Mouse (Mus musculus) MEL (cell line): Measurements from ENCODE around the gene Fscn1. TPM values are rescaled to one million over a fixed set of nuclear protein-coding genes. Genes with fewer than 3 reads are reported as not detected.
A peak's percentile ranks its signal among the peaks of the same experiment; 100 is the strongest.

Source experiments
- DNase-seq: peaks from one replicate; pipeline ENCODE4 v3.0.0; 2011; ENCODE audit warnings: low read depth, low spot score
- H3K27ac ChIP-seq: 2 replicates; pipeline ENCODE4 v1.5.1; 2012; ENCODE audit warnings: low read depth, mild to moderate bottlenecking, control low read depth, low read length, moderate library complexity; ENCODE audit not compliant: control insufficient read depth
- H3K27me3 ChIP-seq, 2 experiments: fragments of 150-350 bp in 1 of 2; sonication (generic) in 1 of 2; 2 replicates each; pipeline ENCODE4 v1.6.1; 2012; ENCODE audit warnings: low read length in 2 of 2, mild to moderate bottlenecking in 2 of 2, improper control_type of control experiment in 1 of 2, moderate library complexity in 1 of 2; ENCODE audit not compliant: insufficient read depth in 2 of 2, control insufficient read depth in 1 of 2
- H3K36me3 ChIP-seq, 2 experiments: 2 replicates each; pipeline ENCODE4 v1.6.1; 2012 to 2014; ENCODE audit warnings: low read length in 2 of 2, improper control_type of control experiment in 1 of 2, inconsistent platforms in 1 of 2, mild to moderate bottlenecking in 1 of 2; ENCODE audit not compliant: insufficient read depth in 2 of 2, control insufficient read depth in 1 of 2
- H3K4me1 ChIP-seq, 2 experiments: fragments of 150-350 bp in 1 of 2; sonication (generic) in 1 of 2; 2 replicates each; pipeline ENCODE4 v1.6.1; 2012; ENCODE audit warnings: low read length in 2 of 2, improper control_type of control experiment in 1 of 2, mild to moderate bottlenecking in 1 of 2; ENCODE audit not compliant: insufficient read depth in 2 of 2, control insufficient read depth in 1 of 2
- H3K4me3 ChIP-seq, 2 experiments: fragments of 150-350 bp in 1 of 2; sonication (generic) in 1 of 2; 2 replicates each; pipeline ENCODE4 v1.5.1; 2012; ENCODE audit warnings: low read depth in 2 of 2, low read length in 2 of 2, mild to moderate bottlenecking in 2 of 2, moderate library complexity in 2 of 2, control low read depth in 1 of 2, improper control_type of control experiment in 1 of 2; ENCODE audit not compliant: control insufficient read depth in 1 of 2, insufficient read depth in 1 of 2
- H3K79me2 ChIP-seq: 2 replicates; pipeline ENCODE4 v1.6.1; 2012; ENCODE audit warnings: mild to moderate bottlenecking, low read length, moderate library complexity; ENCODE audit not compliant: control insufficient read depth, poor library complexity, insufficient read depth
- H3K9ac ChIP-seq: 2 replicates; pipeline ENCODE4 v1.6.1; 2012; ENCODE audit warnings: low read depth, mild to moderate bottlenecking, control low read depth, low read length, moderate library complexity; ENCODE audit not compliant: control insufficient read depth, poor library complexity, severe bottlenecking
- H3K9me3 ChIP-seq: fragments of 150-350 bp; sonication (generic); replicated peaks from 2 replicates; pipeline ENCODE4 v1.6.1; 2012; ENCODE audit warnings: mild to moderate bottlenecking, low read length, improper control_type of control experiment, moderate library complexity; ENCODE audit not compliant: insufficient read depth
- CTCF ChIP-seq, 3 experiments: IDR thresholded peaks in 2 of 3; conservative IDR thresholded peaks in 1 of 3; 2 replicates each; pipeline ENCODE4 v1.5.1; 2011 to 2012; ENCODE audit warnings: low read length in 3 of 3, low read depth in 2 of 3, mild to moderate bottlenecking in 2 of 3, improper control_type of control experiment in 1 of 3, inconsistent platforms in 1 of 3, mixed read lengths in 1 of 3, moderate library complexity in 1 of 3; ENCODE audit not compliant: control insufficient read depth in 1 of 3, insufficient read depth in 1 of 3, poor library complexity in 1 of 3, severe bottlenecking in 1 of 3
- ELF1 ChIP-seq: IDR thresholded peaks from 2 replicates; pipeline ENCODE4 v1.6.1; 2014; ENCODE audit warnings: low read depth, mild to moderate bottlenecking, inconsistent platforms, low read length, improper control_type of control experiment, moderate library complexity
- EP300 ChIP-seq, 2 experiments: IDR thresholded peaks; 2 replicates each; pipeline ENCODE4 v1.6.1; 2011; ENCODE audit warnings: improper control_type of control experiment in 2 of 2, low read length in 2 of 2, low read depth in 1 of 2, mild to moderate bottlenecking in 1 of 2
- ETS1 ChIP-seq: IDR thresholded peaks from 2 replicates; pipeline ENCODE4 v1.6.1; 2012; ENCODE audit warnings: low read depth, mild to moderate bottlenecking, inconsistent platforms, low read length, improper control_type of control experiment, moderate library complexity
- GATA1 ChIP-seq: IDR thresholded peaks from 2 replicates; pipeline ENCODE4 v1.6.1; 2011; ENCODE audit warnings: low read depth, low read length, improper control_type of control experiment
- HCFC1 ChIP-seq: IDR thresholded peaks from 2 replicates; pipeline ENCODE4 v1.6.1; 2012; ENCODE audit warnings: low read depth, mild to moderate bottlenecking, inconsistent platforms, low read length, improper control_type of control experiment, moderate library complexity
- JUND ChIP-seq: IDR thresholded peaks from 2 replicates; pipeline ENCODE4 v1.6.1; 2011; ENCODE audit warnings: low read depth, mild to moderate bottlenecking, improper control_type of control experiment, low read length
- MAZ ChIP-seq: IDR thresholded peaks from 2 replicates; pipeline ENCODE4 v1.6.1; 2012; ENCODE audit warnings: low read depth, mild to moderate bottlenecking, inconsistent platforms, low read length, improper control_type of control experiment
- MXI1 ChIP-seq: IDR thresholded peaks from 2 replicates; pipeline ENCODE4 v1.6.1; 2011; ENCODE audit warnings: mild to moderate bottlenecking, low read depth, low read length, improper control_type of control experiment
- NRF1 ChIP-seq: IDR thresholded peaks from 2 replicates; pipeline ENCODE4 v1.6.1; 2014; ENCODE audit warnings: low read depth, mild to moderate bottlenecking, inconsistent platforms, low read length, improper control_type of control experiment, moderate library complexity; ENCODE audit not compliant: poor library complexity, insufficient read depth, severe bottlenecking
- POLR2A ChIP-seq, 2 experiments: IDR thresholded peaks; 2 replicates each; pipeline ENCODE4 v1.6.1; 2011 to 2012; ENCODE audit warnings: low read length in 2 of 2, mild to moderate bottlenecking in 2 of 2, control low read depth in 1 of 2, improper control_type of control experiment in 1 of 2, low read depth in 1 of 2, moderate library complexity in 1 of 2; ENCODE audit not compliant: control insufficient read depth in 1 of 2, insufficient read depth in 1 of 2, poor library complexity in 1 of 2
- POLR2AphosphoS5 ChIP-seq: IDR thresholded peaks from 2 replicates; pipeline ENCODE4 v1.6.1; 2012; ENCODE audit warnings: low read depth, borderline replicate concordance, mild to moderate bottlenecking, inconsistent platforms, low read length, moderate library complexity, mixed read lengths
- RAD21 ChIP-seq: IDR thresholded peaks from 2 replicates; pipeline ENCODE4 v1.6.1; 2011; ENCODE audit warnings: mild to moderate bottlenecking, low read depth, low read length, improper control_type of control experiment
- SIN3A ChIP-seq: IDR thresholded peaks from 2 replicates; pipeline ENCODE4 v1.6.1; 2012; ENCODE audit warnings: low read length, improper control_type of control experiment, inconsistent platforms
- SMC3 ChIP-seq: IDR thresholded peaks from 2 replicates; pipeline ENCODE4 v1.6.1; 2011; ENCODE audit warnings: low read depth, low read length, improper control_type of control experiment
- TBP ChIP-seq: IDR thresholded peaks from 2 replicates; pipeline ENCODE4 v1.8.0; 2011; ENCODE audit warnings: low read depth, low read length, improper control_type of control experiment
- TCF12 ChIP-seq: IDR thresholded peaks from 2 replicates; pipeline ENCODE4 v1.6.1; 2014; ENCODE audit warnings: low read depth, mild to moderate bottlenecking, inconsistent platforms, low read length, improper control_type of control experiment, moderate library complexity
- USF2 ChIP-seq, 2 experiments: IDR thresholded peaks; 2 replicates each; pipeline ENCODE4 v1.6.1; 2011 to 2012; ENCODE audit warnings: improper control_type of control experiment in 2 of 2, low read length in 2 of 2, borderline replicate concordance in 1 of 2, inconsistent platforms in 1 of 2, low read depth in 1 of 2, mild to moderate bottlenecking in 1 of 2; ENCODE audit not compliant: insufficient read depth in 1 of 2
- ZC3H11A ChIP-seq: IDR thresholded peaks from 2 replicates; pipeline ENCODE4 v1.6.1; 2012; ENCODE audit warnings: low read depth, mild to moderate bottlenecking, inconsistent platforms, low read length, improper control_type of control experiment
- ZNF384 ChIP-seq: IDR thresholded peaks from 2 replicates; pipeline ENCODE4 v1.6.1; 2012; ENCODE audit warnings: low read depth, mild to moderate bottlenecking, inconsistent platforms, low read length, improper control_type of control experiment
- polyA plus RNA-seq, 2 experiments: library from polyadenylated mRNA; stranded (reverse) in 1 of 2; unstranded in 1 of 2; fragments of >175 nt in 1 of 2; fragments of >200 nt in 1 of 2; gene quantifications; 2 replicates each; pipeline versions ENCODE4 v1.2.1 to v1.2.4; 2012; ENCODE audit warnings: low replicate concordance in 2 of 2, low read depth in 1 of 2; ENCODE audit not compliant: insufficient read length in 2 of 2, insufficient read depth in 1 of 2, missing spikeins in 1 of 2
- total RNA-seq: library from RNA; depleted of rRNA; stranded (reverse); fragments of 300-350 nt; gene quantifications from 2 replicates; pipeline ENCODE4 v1.2.3, GENCODE M21; 2012

Fscn1 gene
- total and polyA plus RNA-seq, 3 experiments = not detected

DNA sequence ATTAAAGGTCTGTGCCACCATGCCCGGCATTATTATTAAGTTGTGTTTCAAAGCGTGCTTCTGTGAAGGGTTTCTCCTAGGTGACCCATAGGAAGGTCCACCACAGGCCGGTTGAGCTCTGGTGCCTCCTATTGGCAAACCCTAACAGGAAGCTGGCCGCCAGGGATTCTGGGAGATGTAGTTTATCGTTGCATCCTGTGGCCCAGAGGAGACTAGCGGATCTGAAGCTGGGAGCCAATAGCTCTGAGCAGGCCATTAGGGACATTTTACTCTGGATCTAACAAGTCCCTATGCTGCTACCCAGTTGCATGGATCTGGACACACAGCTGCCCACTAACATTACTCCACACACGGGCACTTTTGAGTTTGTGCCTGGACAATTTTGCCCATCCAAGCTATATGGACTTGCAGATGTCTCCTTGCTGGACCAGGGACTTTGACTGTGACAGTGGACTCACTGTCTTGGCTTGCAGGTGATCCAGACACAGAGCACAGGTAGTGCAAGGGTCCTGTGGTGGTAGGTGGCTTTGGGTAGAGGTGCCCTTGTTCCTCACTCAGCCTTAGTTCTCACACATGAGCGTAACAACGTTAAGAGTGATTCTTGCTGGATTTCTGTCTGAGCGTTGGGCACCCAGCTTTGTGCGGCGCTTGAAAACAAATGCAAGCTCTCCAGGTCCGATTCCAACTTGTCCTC lies 24.4 kb upstream of the Fscn1 start:
- H3K9me3 ChIP-seq = no peaks in the 10 kb centered on the region
- no peaks in the 10 kb centered on the region for H3K79me2 ChIP-seq
- H3K27ac ChIP-seq = no peak overlapping the region
- TF ChIP-seq TCF12 = peak; percentile 37; the same call in 1 of the 2 replicates
- TF ChIP-seq SIN3A = peak; percentile 32; the same call in 1 of the 2 replicates
- no peak for TF ChIP-seq USF2 (IDR thresholded peaks at IDR 0.05; ENCODE audit: borderline replicate concordance in 1 of 2, insufficient read depth in 1 of 2, low read depth in 1 of 2, low read length in 2 of 2)
- TF ChIP-seq NRF1 = 0 out of 2 replicates have a peak, but pooled peaks have one; percentile 12
- TF ChIP-seq EP300 (IDR thresholded peaks at IDR 0.05; ENCODE audit: low read depth in 1 of 2, low read length in 2 of 2) = no peak
- TF ChIP-seq HCFC1 = peak; percentile 99
- TF ChIP-seq ZNF384 = no peak
- TF ChIP-seq JUND = no peak
- TF ChIP-seq POLR2AphosphoS5 = no peak
- TF ChIP-seq CTCF (IDR thresholded peaks at IDR 0.05 in 2 of 3, conservative IDR thresholded peaks at IDR 0.05 in 1 of 3; ENCODE audit: control insufficient read depth in 1 of 3, insufficient read depth in 1 of 3, low read depth in 2 of 3, low read length in 3 of 3, poor library complexity in 1 of 3, severe bottlenecking in 1 of 3) = peak; percentile 13 to 53 (median 43); a peak in 4 of 6 replicates
- TF ChIP-seq ELF1 = peak; percentile 80
- peak; percentile 30 for TF ChIP-seq MXI1
- 0 out of 2 replicates have a peak, but pooled peaks have one; percentile 17 for TF ChIP-seq ZC3H11A
- TF ChIP-seq GATA1 = no peak
- no peak for TF ChIP-seq TBP
- TF ChIP-seq RAD21 = peak; percentile 32
- peak; percentile 37 for TF ChIP-seq SMC3
- peaks cover 0 to 18% of the 10 kb centered on the region in 2 experiments; a peak in 2 of 4 replicates for H3K4me1 ChIP-seq
- peak overlapping the region; percentile 48 for H3K9ac ChIP-seq
- DNase-seq = peak; percentile 89
- no peaks in the 10 kb centered on the region for H3K27me3 ChIP-seq
- H3K4me3 ChIP-seq = peak overlapping the region; percentile 49 to 51
- peaks cover 0 to 8% of the 10 kb centered on the region in 2 experiments; a peak in 2 of 4 replicates for H3K36me3 ChIP-seq

DNA sequence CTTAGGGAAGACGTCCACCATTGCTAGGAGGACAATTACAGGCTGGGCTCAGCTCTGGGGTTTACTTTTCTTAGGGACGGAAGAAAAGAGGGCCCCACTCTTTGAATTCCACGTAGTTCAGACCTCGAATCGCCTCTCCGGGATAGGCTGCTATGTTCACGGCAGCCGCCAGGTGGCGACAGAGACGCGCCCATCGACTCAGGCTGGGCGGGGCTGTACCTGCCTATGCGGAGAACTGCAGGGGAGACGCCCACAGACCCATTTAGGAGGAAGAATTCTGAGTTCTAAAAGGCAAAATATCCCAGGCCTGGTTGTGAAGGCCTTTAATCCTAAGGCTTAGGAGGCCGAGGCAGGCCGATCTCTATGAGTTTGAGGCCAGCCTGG lies 23.8 kb upstream of the Fscn1 start:
- no peaks in the 10 kb centered on the region for H3K79me2 ChIP-seq
- H3K36me3 ChIP-seq = peaks cover 0 to 8% of the 10 kb centered on the region in 2 experiments; a peak in 2 of 4 replicates
- TF ChIP-seq RAD21 (peak; percentile 85), ETS1 (0 out of 2 replicates have a peak, but pooled peaks have one; percentile 6), SMC3 (peak; percentile 91), ZC3H11A (peak; percentile 80), HCFC1 (no peak), POLR2A (IDR thresholded peaks at IDR 0.05; ENCODE audit: control insufficient read depth in 1 of 2, insufficient read depth in 1 of 2, low read depth in 1 of 2, low read length in 2 of 2, poor library complexity in 1 of 2) (no peak), CTCF (IDR thresholded peaks at IDR 0.05 in 2 of 3, conservative IDR thresholded peaks at IDR 0.05 in 1 of 3; ENCODE audit: control insufficient read depth in 1 of 3, insufficient read depth in 1 of 3, low read depth in 2 of 3, low read length in 3 of 3, poor library complexity in 1 of 3, severe bottlenecking in 1 of 3) (peak; percentile 86 to 98 (median 89)), ELF1 (no peak), MAZ (peak; percentile 75; the same call in 1 of the 2 replicates)
- TF ChIP-seq, all 39 proteins: peak for 6
- H3K27ac ChIP-seq = no peak overlapping the region
- H3K27me3 ChIP-seq = no peaks in the 10 kb centered on the region
- H3K9ac ChIP-seq = peak overlapping the region; percentile 48
- H3K4me3 ChIP-seq = peak overlapping the region; percentile 49 to 51
- peaks cover 0 to 13% of the 10 kb centered on the region in 2 experiments; a peak in 2 of 4 replicates for H3K4me1 ChIP-seq
- no peaks in the 10 kb centered on the region for H3K9me3 ChIP-seq
- peak; percentile 82 for DNase-seq
